Comparison of ENCODE assay signal across 17 mouse cellular contexts in the genomic region with DNA sequence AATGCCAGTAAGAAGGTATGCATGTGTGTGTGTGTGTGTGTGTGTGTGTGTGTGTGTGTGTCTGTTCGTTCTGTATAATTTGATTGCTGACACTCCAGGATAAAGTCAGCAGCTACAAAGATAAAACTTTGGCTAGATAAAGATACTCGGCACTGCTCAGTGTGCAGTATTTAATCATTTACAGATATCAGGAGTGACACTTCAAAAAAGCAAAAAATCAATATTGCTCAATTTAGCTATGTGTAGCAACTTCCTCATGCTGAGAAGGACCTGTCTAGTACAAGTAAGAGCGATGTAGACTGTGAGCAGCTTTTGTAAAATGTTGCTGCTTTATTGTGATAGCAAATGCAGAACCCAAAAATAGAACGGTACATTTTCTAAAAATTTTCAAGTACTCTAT.
"Had no signal": no experiment of that assay in that cellular context is flagged by ENCODE, and none has a peak within 500 bp of the region (broad histone marks: within the 10 kb centered on the region; RNA-seq: fewer than 3 reads in every experiment).

No protein-coding gene starts in this region.

- H3K9ac ChIP-seq: liver, embryonic 14.5 days; midbrain, embryonic 13.5 days; neural tube, embryonic 12.5 days; neural tube, embryonic 15.5 days had no signal

- H3K36me3 ChIP-seq: midbrain, embryonic 10.5 days; midbrain, embryonic 13.5 days; neural tube, embryonic 12.5 days; neural tube, embryonic 15.5 days had no signal

- H3K4me2 ChIP-seq: midbrain, embryonic 13.5 days; neural tube, embryonic 12.5 days; neural tube, embryonic 15.5 days had no signal

- H3K27me3 ChIP-seq: megakaryocyte, embryonic 14.5 days; midbrain, embryonic 13.5 days; neural tube, embryonic 12.5 days; neural tube, embryonic 15.5 days had no signal

- ATAC-seq: midbrain, embryonic 13.5 days had no signal

- H3K9me3 ChIP-seq: megakaryocyte, embryonic 14.5 days; midbrain, embryonic 10.5 days; neural tube, embryonic 12.5 days; neural tube, embryonic 15.5 days had no signal

- H3K27ac ChIP-seq: kidney, postnatal 0 days; left cerebral cortex, adult 2 months; liver, embryonic 14.5 days; midbrain, embryonic 10.5 days; midbrain, embryonic 13.5 days; neural tube, embryonic 12.5 days; neural tube, embryonic 15.5 days; stomach, postnatal 0 days had no signal

- DNase-seq: kidney, adult 2 months; kidney, postnatal 25 days; lung, adult 2 months; lung, postnatal 36 days; right cerebral cortex, adult 18-20 months; right cerebral cortex, postnatal 14 days; right cerebral cortex, postnatal 4 days; thymus, postnatal 25 days had no signal

- H3K4me3 ChIP-seq: left cerebral cortex, adult 2 months; megakaryocyte, embryonic 14.5 days; midbrain, embryonic 10.5 days; midbrain, embryonic 13.5 days; neural tube, embryonic 12.5 days; neural tube, embryonic 15.5 days had no signal

- H3K4me1 ChIP-seq: megakaryocyte, embryonic 14.5 days; midbrain, embryonic 10.5 days; midbrain, embryonic 13.5 days; neural tube, embryonic 12.5 days; neural tube, embryonic 15.5 days had no signal
